Comparison of ENCODE assay signal across 17 mouse cellular contexts in genomic region chr16:7764383-7764782, GRCm38 (mm10).
DNase-seq lines count a peak whose midpoint lies in the region; ATAC-seq and TF ChIP-seq lines count a peak whose summit lies in the region.
"Had no signal": no experiment of that assay in that cellular context is flagged by ENCODE, and none has a peak within 500 bp of the region (broad histone marks: within the 10 kb centered on the region; RNA-seq: fewer than 3 reads in every experiment).

No protein-coding gene starts in this region.

- H3K27ac ChIP-seq in kidney, embryonic 15.5 days, result peak overlapping the region; percentile 61
- H3K27ac ChIP-seq in hindbrain, embryonic 16.5 days (ENCODE audit: low read depth, low read length), result no peak overlapping the region
- no peak overlapping the region for H3K27ac ChIP-seq in midbrain, postnatal 0 days (ENCODE audit: low read depth, low read length)
- H3K27ac ChIP-seq: heart, embryonic 15.5 days; intestine, embryonic 15.5 days; layer of hippocampus, adult 2 months had no signal

- H3K9me3 ChIP-seq in kidney, embryonic 15.5 days (replicated peaks), result no peaks in the 10 kb centered on the region
- H3K9me3 ChIP-seq in hindbrain, embryonic 16.5 days (ENCODE audit: control insufficient read depth, low read length), result no peaks in the 10 kb centered on the region
- no peaks in the 10 kb centered on the region for H3K9me3 ChIP-seq in midbrain, postnatal 0 days (ENCODE audit: low read length)
- H3K9me3 ChIP-seq: heart, embryonic 15.5 days; intestine, embryonic 15.5 days had no signal

- no peak overlapping the region for H3K4me2 ChIP-seq in kidney, embryonic 15.5 days
- no peak overlapping the region for H3K4me2 ChIP-seq in hindbrain, embryonic 16.5 days (ENCODE audit: low read length)
- H3K4me2 ChIP-seq in midbrain, postnatal 0 days (ENCODE audit: low read depth, low read length, poor library complexity, severe bottlenecking), result no peak overlapping the region
- H3K4me2 ChIP-seq: heart, embryonic 15.5 days; intestine, embryonic 15.5 days; lung, embryonic 14.5 days had no signal

- no peak overlapping the region for H3K4me3 ChIP-seq in kidney, embryonic 15.5 days (replicated peaks)
- no peak overlapping the region for H3K4me3 ChIP-seq in hindbrain, embryonic 16.5 days (ENCODE audit: low read length)
- no peak overlapping the region for H3K4me3 ChIP-seq in midbrain, postnatal 0 days (ENCODE audit: low read depth, low read length)
- H3K4me3 ChIP-seq: erythroblast, embryonic 14.5 days; heart, embryonic 15.5 days; intestine, embryonic 15.5 days; layer of hippocampus, adult 2 months had no signal

- TF ChIP-seq CTCF in midbrain, postnatal 0 days (IDR thresholded peaks at IDR 0.05), result no peak

- peaks cover 9% of the 10 kb centered on the region; the same call in 1 of the 2 replicates for H3K4me1 ChIP-seq in kidney, embryonic 15.5 days
- peaks cover 3% of the 10 kb centered on the region for H3K4me1 ChIP-seq in hindbrain, embryonic 16.5 days (ENCODE audit: control insufficient read depth, insufficient read depth, low read depth, low read length)
- H3K4me1 ChIP-seq in midbrain, postnatal 0 days (ENCODE audit: insufficient read depth, low read length), result peaks cover 4% of the 10 kb centered on the region
- H3K4me1 ChIP-seq: heart, embryonic 15.5 days; intestine, embryonic 15.5 days had no signal

- DNase-seq in kidney, postnatal 25 days, result no peak
- DNase-seq in embryo, embryonic 11 days, result peak; percentile 23
- peak; percentile 20 for DNase-seq in midbrain, postnatal 0 days (ENCODE audit: low spot score)
- no peak for DNase-seq in layer of hippocampus, postnatal 25 days (ENCODE audit: extremely low spot score in 1 of 2, low spot score in 1 of 2)
- DNase-seq: adrenal gland, postnatal 36 days; gastrocnemius, postnatal 25 days; liver; lung, embryonic 14.5 days; spleen, adult 18-20 months had no signal

- 24% methylated on average over 6 of the region's 6 CpGs for WGBS in kidney, embryonic 15.5 days
- 19% methylated on average over 6 of the region's 6 CpGs for whole genome bisulfite sequencing in hindbrain, embryonic 16.5 days
- 13% methylated on average over 6 of the region's 6 CpGs for WGBS in midbrain, postnatal 0 days

- ATAC-seq in kidney, embryonic 15.5 days (replicated peaks; ENCODE audit: low FRiP score), result peak; percentile 90
- ATAC-seq in hindbrain, embryonic 16.5 days, result peak; percentile 61
- ATAC-seq in midbrain, postnatal 0 days (ENCODE audit: low FRiP score), result no peak
- ATAC-seq in cerebellum, adult (ENCODE audit: insufficient number of reproducible peaks, low FRiP score, low TSS enrichment), result no peak
- ATAC-seq: intestine, embryonic 15.5 days had no signal

- no peaks in the 10 kb centered on the region for H3K27me3 ChIP-seq in kidney, embryonic 15.5 days
- H3K27me3 ChIP-seq in hindbrain, embryonic 16.5 days (replicated peaks; ENCODE audit: control insufficient read depth, insufficient read depth, low read length), result no peaks in the 10 kb centered on the region
- no peaks in the 10 kb centered on the region for H3K27me3 ChIP-seq in midbrain, postnatal 0 days (ENCODE audit: insufficient read depth, low read length)
- H3K27me3 ChIP-seq: heart, embryonic 15.5 days; intestine, embryonic 15.5 days had no signal

- H3K36me3 ChIP-seq in kidney, embryonic 15.5 days, result no peaks in the 10 kb centered on the region
- H3K36me3 ChIP-seq in hindbrain, embryonic 16.5 days (ENCODE audit: control insufficient read depth, insufficient read depth, low read length), result no peaks in the 10 kb centered on the region
- H3K36me3 ChIP-seq in midbrain, postnatal 0 days (ENCODE audit: insufficient read depth, low read length), result no peaks in the 10 kb centered on the region
- H3K36me3 ChIP-seq: G1E; heart, embryonic 15.5 days; intestine, embryonic 15.5 days had no signal

- H3K9ac ChIP-seq in kidney, embryonic 15.5 days, result no peak overlapping the region
- H3K9ac ChIP-seq in hindbrain, embryonic 16.5 days (ENCODE audit: low read depth, low read length), result no peak overlapping the region
- 0 out of 2 replicates have a peak overlapping the region, but pooled peaks have one; percentile 13 for H3K9ac ChIP-seq in midbrain, postnatal 0 days (replicated peaks; ENCODE audit: low read length, poor library complexity, severe bottlenecking)
- H3K9ac ChIP-seq: heart, embryonic 15.5 days; intestine, embryonic 15.5 days; lung, embryonic 14.5 days had no signal

Comparison
In these comparisons a context has a peak if more than half of its experiments do, and no peak if none do; other contexts are left out.
1. ATAC-seq: peak in kidney, embryonic 15.5 days (single experiment) and hindbrain, embryonic 16.5 days (single experiment); none in midbrain, postnatal 0 days (single experiment) and cerebellum, adult (single experiment).
2. DNase-seq: peak in embryo, embryonic 11 days (single experiment) and midbrain, postnatal 0 days (single experiment); none in kidney, postnatal 25 days (0 of 2) and layer of hippocampus, postnatal 25 days (0 of 2).